Mouse (Mus musculus): ENCODE results near the gene Igf1r.

Igf1r gene

GRCm38 (mm10) chr7:67986277-67986676 lies 33.6 kb downstream of the Igf1r start:
- POLR2A ChIA-PET: interaction anchor here in 2 of 4 experiments (0.5 to 0.6 kb wide), 2 partner anchors 13 to 27 kb away, joined by 3 read pairs; no protein-coding TSS in a partner anchor
- CTCF ChIA-PET: interaction anchor here in 1 of 4 experiments (1.5 kb wide), 1 partner anchor 182 kb away, joined by 3 read pairs; no protein-coding TSS in a partner anchor

DNA sequence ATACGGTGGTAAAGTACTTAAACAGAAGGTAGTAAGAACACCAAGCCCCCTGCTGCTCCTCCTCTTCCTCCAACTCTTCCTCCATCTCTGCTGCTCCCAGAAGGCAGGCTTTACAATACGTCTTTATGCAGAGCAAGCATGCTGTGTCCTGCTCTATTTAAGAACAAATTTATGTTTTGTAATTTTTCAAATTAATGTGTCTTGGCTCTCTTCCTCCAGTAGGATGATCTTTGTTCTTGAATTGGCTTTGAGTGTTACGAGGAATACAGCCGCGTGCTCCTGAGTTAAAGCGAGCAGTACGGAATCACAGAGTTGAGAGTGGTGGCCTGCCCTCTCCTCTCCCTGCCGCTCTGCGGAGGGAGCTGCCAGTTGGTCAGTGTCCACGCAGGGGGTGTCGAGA lies 34.2 kb downstream of the Igf1r start:
- POLR2A ChIA-PET: interaction anchor here in 1 of 4 experiments (3.0 kb wide), 1 partner anchor 11 kb away, joined by 13 read pairs; no protein-coding TSS in a partner anchor

DNA sequence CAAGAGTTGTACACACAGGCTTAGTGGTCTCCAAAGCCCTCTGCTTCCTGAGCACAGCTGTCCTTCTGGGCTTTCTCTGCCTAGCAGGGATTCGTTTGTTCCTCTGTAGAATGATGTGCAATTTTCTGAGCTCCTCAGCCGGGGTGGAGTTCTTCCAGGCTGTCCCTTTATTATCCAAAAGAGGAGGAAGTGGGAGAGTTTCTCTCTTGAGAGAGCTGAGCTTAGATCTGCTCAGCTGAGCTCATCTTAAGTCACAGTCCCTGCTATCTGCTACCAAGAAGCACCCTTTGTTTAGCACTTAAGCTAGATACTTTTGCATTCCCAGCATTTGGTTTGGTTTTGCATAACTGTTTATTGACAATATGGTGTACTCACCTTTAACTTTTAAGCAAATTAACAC lies 36.7 kb downstream of the Igf1r start:
- ChIA-PET CTCF (interaction anchor here in 2 of 4 experiments (0.5 to 0.8 kb wide), 3 partner anchors 11 to 186 kb away, joined by 3 to 7 read pairs (median 3); no protein-coding TSS in a partner anchor), POLR2A (interaction anchor here in 2 of 4 experiments (0.6 to 3.0 kb wide), 10 partner anchors 8 to 287 kb away, joined by 3 to 13 read pairs (median 5); no protein-coding TSS in a partner anchor)

More for the DNA sequence above, 34.2 kb downstream of the Igf1r start:
- CTCF ChIA-PET: no interaction called here

- CTCF ChIA-PET: interaction anchor here in 2 of 4 experiments (0.5 to 0.6 kb wide), 2 partner anchors 190 to 317 kb away, joined by 3 to 6 read pairs; no protein-coding TSS in a partner anchor
- POLR2A ChIA-PET: interaction anchor here in 1 of 4 experiments (1.2 kb wide), 1 partner anchor 11 kb away, joined by 3 read pairs; no protein-coding TSS in a partner anchor
These were observed 41.0 kb downstream of the Igf1r start for GRCm38 (mm10) chr7:67993614-67994013.

GRCm38 (mm10) chr7:67994346-67994858 lies 41.8 kb downstream of the Igf1r start:
- POLR2A ChIA-PET: interaction anchor here in 2 of 4 experiments (0.6 to 1.2 kb wide), 3 partner anchors 10 to 89 kb away, joined by 3 to 4 read pairs (median 3); no protein-coding TSS in a partner anchor

GRCm38 (mm10) chr7:67995276-67995675 lies 42.6 kb downstream of the Igf1r start:
- POLR2A ChIA-PET: interaction anchor here in 1 of 4 experiments (1.1 to 1.2 kb wide), 2 partner anchors 9 to 10 kb away, joined by 3 to 4 read pairs; no protein-coding TSS in a partner anchor
- CTCF ChIA-PET: interaction anchor here in 1 of 4 experiments (0.8 kb wide), 1 partner anchor 124 kb away, joined by 11 read pairs; no protein-coding TSS in a partner anchor

More at GRCm38 (mm10) chr7:67994346-67994858, 41.8 kb downstream of the Igf1r start:
- CTCF ChIA-PET: interaction anchor here in 1 of 4 experiments (0.6 kb wide), 1 partner anchor 191 kb away, joined by 6 read pairs; no protein-coding TSS in a partner anchor

- POLR2A ChIA-PET: interaction anchor here in 1 of 4 experiments (1.3 to 2.7 kb wide), 2 partner anchors 15 to 16 kb away, joined by 3 to 7 read pairs; no protein-coding TSS in a partner anchor
- CTCF ChIA-PET: interaction anchor here in 1 of 4 experiments (0.6 kb wide), 1 partner anchor 284 kb away, joined by 3 read pairs; no protein-coding TSS in a partner anchor
These were observed 43.8 kb downstream of the Igf1r start for GRCm38 (mm10) chr7:67996202-67996960.

DNA sequence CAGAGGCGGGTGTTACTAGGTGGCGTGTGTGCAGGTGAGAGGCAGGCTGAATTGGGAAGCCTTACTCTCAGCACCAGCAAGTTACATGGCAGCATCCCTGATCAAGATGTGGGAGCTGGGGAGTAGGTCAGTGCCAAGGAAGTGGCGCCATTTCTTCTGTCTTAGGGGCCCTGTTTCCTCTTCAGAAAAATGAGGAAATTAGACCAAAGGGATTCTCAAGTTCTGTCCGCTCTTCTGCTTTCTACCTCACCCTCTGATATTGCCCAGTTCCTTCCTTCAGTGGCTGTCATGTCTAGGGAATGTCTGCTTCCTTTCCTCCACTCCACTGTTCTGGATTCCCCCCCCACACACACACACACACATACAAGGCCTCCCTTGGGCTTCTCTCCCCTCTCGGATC lies 48.6 kb downstream of the Igf1r start:
- ChIA-PET CTCF (no interaction called here), POLR2A (no interaction called here)

GRCm38 (mm10) chr7:68006074-68006473 lies 53.4 kb downstream of the Igf1r start:
- ChIA-PET POLR2A (no interaction called here), CTCF (interaction anchor here in 1 of 4 experiments (0.8 kb wide), 1 partner anchor 203 kb away, joined by 3 read pairs; no protein-coding TSS in a partner anchor)

GRCm38 (mm10) chr7:68006496-68006895 lies 53.9 kb downstream of the Igf1r start:
- POLR2A ChIA-PET: no interaction called here
- CTCF ChIA-PET: interaction anchor here in 1 of 4 experiments (0.8 kb wide), 1 partner anchor 203 kb away, joined by 3 read pairs; no protein-coding TSS in a partner anchor

DNA sequence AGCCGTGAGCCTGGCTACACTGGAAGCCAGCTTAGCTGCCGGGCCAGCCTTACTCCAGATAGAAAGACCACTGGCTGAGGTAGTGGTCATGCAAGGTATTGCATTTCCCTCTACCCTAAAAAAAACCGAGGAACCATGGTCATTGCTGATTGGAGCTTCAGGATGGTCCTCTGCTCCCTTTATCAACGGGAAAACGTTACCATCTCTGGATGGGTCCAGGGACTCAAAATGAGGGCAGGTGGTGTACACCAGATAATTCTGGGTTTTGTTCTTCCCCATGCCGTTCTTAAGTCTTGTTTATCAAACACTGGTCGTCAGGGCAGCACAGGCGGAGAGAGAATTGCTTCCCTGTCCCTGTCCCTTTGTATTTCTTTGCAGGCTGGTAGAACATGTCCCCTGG lies 57.0 kb downstream of the Igf1r start:
- ChIA-PET POLR2A (interaction anchor here in 3 of 4 experiments (0.7 to 1.3 kb wide), 7 partner anchors 10 to 298 kb away, joined by 3 to 5 read pairs (median 3); no protein-coding TSS in a partner anchor), CTCF (interaction anchor here (0.5 to 1.0 kb wide), 4 partner anchors 37 to 276 kb away, joined by 3 to 13 read pairs (median 3); no protein-coding TSS in a partner anchor)

GRCm38 (mm10) chr7:68010168-68010567 lies 57.5 kb downstream of the Igf1r start:
- ChIA-PET CTCF (interaction anchor here in 3 of 4 experiments (0.5 to 1.0 kb wide), 3 partner anchors 37 to 276 kb away, joined by 3 to 13 read pairs (median 3); no protein-coding TSS in a partner anchor), POLR2A (interaction anchor here in 3 of 4 experiments (0.7 to 1.3 kb wide), 6 partner anchors 10 to 221 kb away, joined by 3 to 5 read pairs (median 3); no protein-coding TSS in a partner anchor)

GRCm38 (mm10) chr7:68010802-68011201 lies 58.2 kb downstream of the Igf1r start:
- ChIA-PET POLR2A (no interaction called here), CTCF (no interaction called here)

DNA sequence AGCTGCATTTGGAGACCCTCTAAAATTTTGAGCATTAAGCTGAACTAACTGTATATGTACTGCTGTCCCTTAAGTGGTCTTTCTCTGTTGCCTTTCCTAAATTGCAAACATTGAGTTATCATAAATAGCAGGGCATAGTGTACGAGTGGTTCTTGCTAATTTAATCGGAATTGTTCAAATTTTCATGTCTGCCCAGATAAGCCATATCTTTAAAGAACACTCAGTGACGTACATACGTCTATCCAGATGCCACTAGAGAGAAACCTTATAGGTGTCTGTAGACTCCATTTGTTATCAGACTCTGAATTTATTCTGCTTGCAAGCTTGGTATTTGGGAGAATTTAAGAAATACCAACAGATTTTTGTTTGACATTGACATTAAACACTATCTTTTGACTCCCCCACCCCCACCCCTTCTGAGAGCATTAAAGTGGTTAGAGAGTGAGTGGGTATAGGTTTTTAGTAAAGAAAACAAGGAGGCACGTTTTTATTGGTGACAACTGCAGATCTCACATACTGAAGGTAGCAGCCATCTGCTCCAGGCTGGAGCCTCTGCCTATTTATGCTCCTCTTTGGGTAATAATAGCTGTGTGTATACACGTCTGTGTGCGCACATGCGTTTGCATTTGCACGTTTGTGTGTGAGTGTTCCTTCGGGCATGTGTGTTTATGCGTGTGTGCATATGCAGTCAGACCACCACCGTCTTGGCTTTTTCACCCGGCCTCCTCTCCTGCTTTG lies 58.9 kb downstream of the Igf1r start:
- CTCF ChIA-PET: interaction anchor here in 1 of 4 experiments (0.5 kb wide), 1 partner anchor 224 kb away, joined by 3 read pairs; no protein-coding TSS in a partner anchor
- POLR2A ChIA-PET: interaction anchor here in 1 of 4 experiments (0.7 to 1.3 kb wide), 4 partner anchors 14 to 58 kb away, joined by 3 to 4 read pairs (median 4); no protein-coding TSS in a partner anchor

DNA sequence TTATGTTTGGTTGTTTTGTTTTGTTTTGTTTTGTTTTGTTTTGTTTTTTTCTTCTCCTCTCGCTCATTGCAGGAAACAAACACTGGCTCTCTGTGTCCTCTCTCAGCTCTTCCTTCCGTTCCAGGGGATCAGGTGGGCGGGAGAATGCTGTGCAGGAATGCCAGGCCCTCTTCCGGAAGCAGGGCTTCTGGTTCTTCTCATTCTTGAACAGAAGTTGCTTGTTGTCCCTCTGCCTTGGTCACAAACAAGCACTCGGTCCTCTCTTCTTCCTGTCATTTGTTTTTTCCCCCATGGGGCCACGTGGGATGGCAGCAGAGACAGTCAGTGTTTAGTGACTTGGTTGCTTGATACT lies 59.5 kb downstream of the Igf1r start:
- POLR2A ChIA-PET: interaction anchor here in 1 of 4 experiments (0.7 to 1.3 kb wide), 4 partner anchors 15 to 57 kb away, joined by 3 to 4 read pairs (median 4); no protein-coding TSS in a partner anchor
- CTCF ChIA-PET: interaction anchor here in 1 of 4 experiments (0.5 kb wide), 1 partner anchor 223 kb away, joined by 3 read pairs; no protein-coding TSS in a partner anchor

GRCm38 (mm10) chr7:68014495-68014894 lies 61.9 kb downstream of the Igf1r start:
- POLR2A ChIA-PET: interaction anchor here in 2 of 4 experiments (0.9 to 1.3 kb wide), 4 partner anchors 9 to 55 kb away, joined by 3 to 5 read pairs (median 4); no protein-coding TSS in a partner anchor

DNA sequence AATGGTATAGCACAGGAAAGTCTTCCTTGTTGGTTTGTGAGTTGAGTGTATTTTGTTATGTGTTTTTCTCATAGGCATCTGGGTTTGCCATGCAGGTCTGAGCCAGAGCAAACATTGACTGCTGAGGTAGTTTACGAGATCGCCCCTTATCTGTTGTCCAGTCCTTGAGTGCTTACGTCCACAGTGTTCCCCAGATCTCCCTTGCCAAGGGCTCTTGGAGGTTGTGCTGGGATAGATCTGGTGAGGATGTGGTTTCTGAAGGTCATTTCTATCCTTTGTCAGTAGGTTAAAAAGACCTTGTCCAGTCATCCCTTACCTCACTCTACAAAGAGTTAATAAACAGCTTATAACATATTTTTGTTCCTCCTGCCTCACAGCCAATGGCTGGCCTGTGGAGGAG lies 62.8 kb downstream of the Igf1r start:
- ChIA-PET CTCF (no interaction called here), POLR2A (interaction anchor here in 1 of 4 experiments (1.1 kb wide), 1 partner anchor 17 kb away, joined by 5 read pairs; no protein-coding TSS in a partner anchor)

More at GRCm38 (mm10) chr7:68014495-68014894, 61.9 kb downstream of the Igf1r start:
- CTCF ChIA-PET: no interaction called here

- POLR2A ChIA-PET: no interaction called here
- CTCF ChIA-PET: no interaction called here
These were observed 65.4 kb downstream of the Igf1r start for GRCm38 (mm10) chr7:68018038-68018437.
